Mouse (Mus musculus): Measurements from ENCODE around the gene Pex26.

The Pex26 gene

GRCm38 (mm10) chr6:121166098-121166552 is 17.3 kb upstream of the Pex26 start:
- in situ Hi-C loops (cut with MboI, MseI), result no loop called here

GRCm38 (mm10) chr6:121167381-121167975 is 16.0 kb upstream of the Pex26 start:
- in situ Hi-C loops (cut with MboI, MseI), result no loop called here

- in situ Hi-C loops (cut with MboI, MseI), result no loop called here
Measured at GRCm38 (mm10) chr6:121171102-121171501, 12.4 kb upstream of the Pex26 start.

- in situ Hi-C loops (cut with MboI, MseI), result no loop called here
Measured at GRCm38 (mm10) chr6:121173471-121173870, 10.0 kb upstream of the Pex26 start.

GRCm38 (mm10) chr6:121174761-121175160 is 8.7 kb upstream of the Pex26 start:
- in situ Hi-C loops (cut with MboI, MseI), result loop anchor here (5.0 kb wide), 2 partner anchors 42 to 202 kb away; partner anchors contain the start of gene Mical3

GRCm38 (mm10) chr6:121176011-121176730 is 7.3 kb upstream of the Pex26 start:
- in situ Hi-C loops (cut with MboI, MseI), result loop anchor here (5.0 kb wide), 2 partner anchors 44 to 204 kb away; partner anchors contain the start of gene Mical3

- in situ Hi-C loops (cut with MboI, MseI), result loop anchor here (5.0 kb wide), 2 partner anchors 44 to 204 kb away; partner anchors contain the start of gene Mical3
Measured at GRCm38 (mm10) chr6:121176731-121177098, 6.8 kb upstream of the Pex26 start.

- in situ Hi-C loops (cut with MboI, MseI), result loop anchor here (5.0 kb wide), 2 partner anchors 45 to 205 kb away; partner anchors contain the start of gene Mical3
Measured at GRCm38 (mm10) chr6:121177118-121177708, 6.3 kb upstream of the Pex26 start.

GRCm38 (mm10) chr6:121178700-121179358 is 4.6 kb upstream of the Pex26 start:
- in situ Hi-C loops (cut with MboI, MseI), result loop anchor here (5.0 kb wide), 2 partner anchors 47 to 207 kb away; partner anchors contain the start of gene Mical3

GRCm38 (mm10) chr6:121179846-121180245 is 3.6 kb upstream of the Pex26 start:
- in situ Hi-C loops (cut with MboI, MseI), result loop anchor here (5.0 kb wide), 2 partner anchors 48 to 208 kb away; partner anchors contain the start of gene Mical3

GRCm38 (mm10) chr6:121184198-121185140 is 1.0 kb downstream of the Pex26 start:
- in situ Hi-C loops (cut with MboI, MseI), result no loop called here

GRCm38 (mm10) chr6:121185232-121185631 is 1.8 kb downstream of the Pex26 start:
- in situ Hi-C loops (cut with MboI, MseI), result no loop called here

- in situ Hi-C loops (cut with MboI, MseI), result loop anchor here (10.0 kb wide), 1 partner anchor 53 kb away; the partner anchor contains the start of gene Usp18
Measured at GRCm38 (mm10) chr6:121191261-121192009, 8.0 kb downstream of the Pex26 start.

- in situ Hi-C loops (cut with MboI, MseI), result loop anchor here (10.0 kb wide), 1 partner anchor 50 kb away; the partner anchor contains the start of gene Usp18
Measured at GRCm38 (mm10) chr6:121194061-121194955, 10.8 kb downstream of the Pex26 start.

GRCm38 (mm10) chr6:121194956-121195731 is 11.7 kb downstream of the Pex26 start:
- in situ Hi-C loops (cut with MboI, MseI), result loop anchor here (10.0 kb wide), 1 partner anchor 50 kb away; the partner anchor contains the start of gene Usp18

GRCm38 (mm10) chr6:121197807-121198365 is 14.4 kb downstream of the Pex26 start:
- in situ Hi-C loops (cut with MboI, MseI), result loop anchor here (10.0 kb wide), 1 partner anchor 47 kb away; the partner anchor contains the start of gene Usp18

GRCm38 (mm10) chr6:121200458-121200857 is 17.0 kb downstream of the Pex26 start:
- in situ Hi-C loops (cut with MboI, MseI), result no loop called here

All from regulatory T cell (primary cell).